Mouse (Mus musculus) testis, adult 2 months (tissue): ENCODE results near the gene Ston1.

Experiments used
- CTCF ChIP-seq: fragments of 200-500 bp; IDR thresholded peaks from 2 replicates; pipeline ENCODE4 v1.5.1; 2012; ENCODE audit warnings: low read depth, mild to moderate bottlenecking, inconsistent platforms, low read length, moderate library complexity; ENCODE audit not compliant: control insufficient read depth, insufficient read depth, insufficient replicate concordance
- POLR2A ChIP-seq: fragments of 200-500 bp; IDR thresholded peaks from 2 replicates; pipeline ENCODE4 v1.6.1; 2012; ENCODE audit warnings: low read depth, mild to moderate bottlenecking, inconsistent platforms, low read length, moderate library complexity; ENCODE audit not compliant: control insufficient read depth

- TF ChIP-seq POLR2A (no peak), CTCF (no peak)
Observed at GRCm38 (mm10) chr17:88588228-88588627, 9.3 kb upstream of the Ston1 start.
